Mouse (Mus musculus) G1E (cell line): ENCODE measurements around the gene Slc9a2. TPM values are rescaled to one million over a fixed set of nuclear protein-coding genes. Genes with fewer than 3 reads are reported as not detected.

ENCODE experiments used
- ATAC-seq: 2 replicates; pipeline ENCODE4 v1.8.0; 2016; ENCODE audit warnings: mild to moderate bottlenecking; ENCODE audit not compliant: insufficient number of reproducible peaks, poor library complexity, low FRiP score, severe bottlenecking; ENCODE audit errors: extremely low read depth
- DNase-seq: peaks from one replicate; pipeline ENCODE4 v3.0.0; 2012; ENCODE audit warnings: low spot score
- H3K27me3 ChIP-seq: 2 replicates; pipeline ENCODE4 v1.6.1; 2012; ENCODE audit warnings: mild to moderate bottlenecking, low read length, inconsistent platforms; ENCODE audit not compliant: insufficient read depth
- H3K36me3 ChIP-seq: replicated peaks from 2 replicates; pipeline ENCODE3; 2012; ENCODE audit warnings: mild to moderate bottlenecking, inconsistent platforms
- H3K4me1 ChIP-seq: 2 replicates; pipeline ENCODE4 v1.6.1; 2012; ENCODE audit warnings: low read depth, low read length, inconsistent platforms, mixed read lengths; ENCODE audit not compliant: insufficient read depth
- H3K4me3 ChIP-seq: 2 replicates; pipeline ENCODE4 v1.5.1; 2012; ENCODE audit warnings: low read depth, mild to moderate bottlenecking, inconsistent platforms, low read length, moderate library complexity, mixed read lengths
- H3K9me3 ChIP-seq: replicated peaks from 2 replicates; pipeline ENCODE4 v1.6.1; 2012; ENCODE audit warnings: inconsistent platforms
- CTCF ChIP-seq: IDR thresholded peaks from 2 replicates; pipeline ENCODE4 v1.5.1; 2012; ENCODE audit warnings: low read depth, low read length, inconsistent platforms, mixed read lengths
- GATA1 ChIP-seq: IDR thresholded peaks from 2 replicates; pipeline ENCODE4 v1.6.1; 2012; ENCODE audit warnings: borderline replicate concordance, low read length, inconsistent platforms, mixed read lengths
- GATA2 ChIP-seq: IDR thresholded peaks from 2 replicates; pipeline ENCODE4 v1.6.1; 2012; ENCODE audit warnings: low read depth, low read length, inconsistent platforms, borderline replicate concordance
- POLR2AphosphoS5 ChIP-seq: IDR thresholded peaks from 2 replicates; pipeline ENCODE4 v1.6.1; 2012; ENCODE audit warnings: low read depth, low read length, inconsistent platforms; ENCODE audit not compliant: insufficient replicate concordance
- TAL1 ChIP-seq: conservative IDR thresholded peaks from 2 replicates; pipeline ENCODE4 v1.6.1; 2012; ENCODE audit warnings: low read depth, low read length, inconsistent platforms, mixed read lengths
- polyA plus RNA-seq: library from polyadenylated mRNA; stranded (reverse); fragments of >175 nt; gene quantifications from 2 replicates; pipeline ENCODE4 v1.2.3, GENCODE M21; 2012
- total RNA-seq, 2 experiments: library from RNA; stranded (forward) in 1 of 2; stranded (reverse) in 1 of 2; fragments of 200-1000 nt in 1 of 2; fragments of >200 nt in 1 of 2; fragmentation: Nextera tagmentation in 1 of 2; gene quantifications; 2 replicates each; pipeline ENCODE4 v1.2.3; 2014 to 2017

Slc9a2 gene
- total and polyA plus RNA-seq, 3 experiments = 0.27 TPM; not detected in 2

DNA sequence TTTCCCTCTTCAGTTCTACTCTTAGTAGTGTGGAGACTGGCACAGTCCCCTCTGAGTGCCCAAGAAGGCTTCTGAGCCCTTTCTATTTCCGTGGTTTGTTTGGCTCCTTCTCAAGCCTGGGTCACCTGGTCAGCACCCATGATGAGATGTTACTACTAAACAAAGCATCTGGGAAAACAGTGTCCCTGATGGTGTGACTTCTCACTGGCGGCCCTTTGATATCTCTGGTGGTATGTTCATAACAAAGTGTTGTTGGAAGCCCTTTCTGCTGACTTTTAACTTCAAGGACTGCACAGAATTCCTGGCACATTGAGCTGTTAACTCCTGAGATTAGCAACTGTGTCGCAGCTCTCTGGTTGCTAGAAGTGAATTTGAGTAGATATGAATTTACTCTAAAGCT, 10.3 kb upstream of the Slc9a2 start:
- Histone ChIP-seq H3K4me1 (no peaks in the 10 kb centered on the region), H3K36me3 (no peaks in the 10 kb centered on the region), H3K9me3 (peaks cover 2% of the 10 kb centered on the region; the same call in 1 of the 2 replicates), H3K27me3 (no peaks in the 10 kb centered on the region; the same call in 1 of the 2 replicates), H3K4me3 (no peak overlapping the region)
- TF ChIP-seq TAL1 (no peak), POLR2AphosphoS5 (no peak)
- DNase-seq (no peak), ATAC-seq (no peak)

DNA sequence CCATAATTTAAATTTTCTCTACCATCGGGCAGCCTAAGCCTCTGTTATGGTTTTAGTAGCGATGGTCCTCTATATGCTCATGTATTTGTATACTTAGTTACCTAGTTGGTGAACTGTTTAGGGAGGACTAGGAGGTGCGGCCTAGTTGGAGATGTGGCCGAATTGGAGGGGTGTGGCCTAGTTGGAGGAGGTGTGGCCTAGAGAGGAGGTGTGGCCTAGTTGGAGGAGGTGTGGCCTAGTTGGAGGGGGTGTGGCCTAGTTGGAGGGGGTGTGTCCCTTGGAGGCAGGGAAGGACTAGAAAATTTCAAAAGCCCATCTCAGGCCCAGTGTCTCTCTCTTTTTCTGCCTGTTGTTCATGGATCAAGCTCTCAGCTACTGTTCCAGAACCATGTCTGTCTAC, 8.9 kb upstream of the Slc9a2 start:
- TF ChIP-seq GATA1 (no peak), GATA2 (no peak), CTCF (no peak), TAL1 (no peak), POLR2AphosphoS5 (no peak)

DNA sequence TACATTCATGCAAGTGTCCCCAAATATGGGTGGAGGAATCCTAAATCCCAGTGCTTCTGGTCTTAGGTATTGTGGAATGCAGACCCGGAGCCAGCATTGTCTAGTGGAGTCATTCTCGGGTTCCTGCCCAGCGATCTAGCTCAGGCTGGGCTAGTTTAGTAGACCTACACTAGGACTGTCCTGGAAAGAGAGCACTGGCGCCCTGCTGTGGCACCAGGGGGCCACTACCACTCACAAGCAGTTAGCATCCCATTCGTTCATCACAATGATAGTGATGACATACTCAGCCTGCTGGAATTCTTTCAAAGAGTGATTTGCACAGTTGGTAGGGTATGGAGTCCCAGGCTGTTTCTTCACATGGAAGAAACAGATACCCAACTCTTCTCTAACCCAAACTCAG, 3.1 kb upstream of the Slc9a2 start:
- H3K27me3 ChIP-seq = peaks cover 7% of the 10 kb centered on the region; the same call in 1 of the 2 replicates
- no peak for TF ChIP-seq GATA2
- TF ChIP-seq GATA1 = no peak
- peaks cover 5% of the 10 kb centered on the region; the same call in 1 of the 2 replicates for H3K4me1 ChIP-seq
- DNase-seq (no peak), ATAC-seq (no peak)
- H3K36me3 ChIP-seq = no peaks in the 10 kb centered on the region
- H3K9me3 ChIP-seq = peaks cover 9% of the 10 kb centered on the region
- H3K4me3 ChIP-seq = no peak overlapping the region

More for the DNA sequence above, 8.9 kb upstream of the Slc9a2 start:
- Histone ChIP-seq H3K9me3 (peaks cover 2% of the 10 kb centered on the region; the same call in 1 of the 2 replicates), H3K4me3 (no peak overlapping the region), H3K36me3 (no peaks in the 10 kb centered on the region), H3K4me1 (no peaks in the 10 kb centered on the region), H3K27me3 (no peaks in the 10 kb centered on the region; the same call in 1 of the 2 replicates)
- no peak for ATAC-seq
- no peak for DNase-seq

DNA sequence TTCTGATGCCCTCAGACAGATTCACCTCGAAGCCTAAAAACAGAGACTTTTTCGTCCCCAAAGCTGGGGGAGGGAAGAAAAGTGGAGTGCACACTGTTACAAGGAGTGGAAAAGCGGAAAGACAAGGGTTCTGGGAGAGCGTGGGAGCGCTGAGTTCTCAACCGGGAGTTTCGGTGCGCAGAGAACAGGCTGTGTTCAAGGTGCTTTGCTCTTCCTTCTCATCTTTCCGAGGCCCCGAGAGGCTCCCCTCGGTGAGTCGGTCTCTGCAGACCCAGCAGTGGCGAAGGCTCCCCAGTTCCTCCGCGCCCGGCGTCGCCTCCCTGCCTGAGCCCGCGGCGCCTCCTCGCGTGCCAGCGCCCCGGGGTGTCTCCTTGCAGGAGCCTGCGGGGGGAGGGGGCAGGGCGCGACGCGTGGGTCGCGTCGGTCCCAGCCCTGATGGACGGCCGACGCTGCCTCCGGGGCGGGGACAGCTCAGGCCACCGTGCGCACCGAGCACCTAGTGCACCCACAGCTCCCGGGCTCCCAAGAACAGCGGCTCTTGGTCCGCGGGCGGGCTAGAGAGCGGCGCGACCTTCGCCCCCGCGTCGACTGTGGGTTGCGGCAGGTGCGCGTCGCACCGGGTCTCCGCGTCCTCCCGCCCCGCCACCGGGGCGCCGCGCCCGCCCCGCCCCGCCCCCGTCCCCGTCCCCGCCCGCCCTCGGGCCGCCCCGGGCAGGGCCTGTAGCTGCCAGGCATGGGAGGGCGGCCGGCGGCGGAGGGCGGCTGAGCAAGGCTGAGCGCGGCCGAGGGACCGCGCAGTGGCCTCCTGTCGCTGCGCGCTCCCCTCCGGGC, 709 bp downstream of the Slc9a2 start:
- DNase-seq = no peak
- Histone ChIP-seq H3K27me3 (peaks cover 7% of the 10 kb centered on the region; the same call in 1 of the 2 replicates), H3K9me3 (peaks cover 9% of the 10 kb centered on the region), H3K4me3 (no peak overlapping the region), H3K4me1 (peaks cover 5% of the 10 kb centered on the region; the same call in 1 of the 2 replicates), H3K36me3 (no peaks in the 10 kb centered on the region)
- TF ChIP-seq POLR2AphosphoS5 = no peak
- no peak for TF ChIP-seq GATA2
- no peak for TF ChIP-seq CTCF
- TF ChIP-seq GATA1 = no peak
- TF ChIP-seq TAL1 = no peak
- ATAC-seq = no peak

DNA sequence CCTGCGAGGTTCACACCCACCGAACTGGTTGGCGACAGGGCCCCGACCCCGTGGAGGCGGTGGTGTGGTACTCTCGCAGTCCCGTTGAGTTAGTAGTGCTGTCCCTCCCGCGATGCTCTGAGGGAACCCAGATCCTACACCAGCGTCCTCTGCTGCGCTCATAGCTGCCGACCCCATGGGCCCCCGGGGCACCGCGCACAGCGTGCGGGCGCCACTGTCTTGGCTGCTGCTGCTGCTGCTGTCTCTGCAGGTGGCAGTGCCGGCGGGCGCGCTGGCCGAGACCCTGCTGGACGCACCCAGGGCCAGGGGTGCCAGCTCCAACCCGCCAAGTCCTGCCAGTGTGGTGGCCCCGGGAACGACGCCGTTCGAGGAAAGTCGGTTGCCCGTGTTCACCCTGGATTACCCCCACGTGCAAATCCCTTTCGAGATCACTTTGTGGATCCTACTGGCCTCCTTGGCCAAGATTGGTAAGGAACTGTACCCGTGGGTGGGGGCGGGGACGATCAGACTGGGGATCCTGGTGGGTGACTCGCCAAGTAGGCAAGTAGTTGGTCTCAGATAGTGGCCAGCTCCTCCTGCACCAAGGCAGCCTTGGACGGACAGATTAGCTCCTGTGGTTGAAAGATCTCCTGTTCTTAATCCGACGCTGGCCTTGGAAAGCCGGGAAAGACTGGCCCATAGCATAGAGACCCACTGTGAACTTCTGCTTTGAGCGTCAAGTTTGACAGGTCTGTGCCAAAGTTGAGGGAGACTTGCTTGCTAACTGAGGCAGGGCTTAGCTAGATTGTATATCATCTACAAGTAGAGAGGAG, 1.5 kb downstream of the Slc9a2 start:
- Histone ChIP-seq H3K9me3 (peaks cover 9% of the 10 kb centered on the region), H3K4me1 (peaks cover 5% of the 10 kb centered on the region; the same call in 1 of the 2 replicates), H3K27me3 (peaks cover 7% of the 10 kb centered on the region; the same call in 1 of the 2 replicates), H3K4me3 (no peak overlapping the region), H3K36me3 (no peaks in the 10 kb centered on the region)
- DNase-seq = no peak
- ATAC-seq = no peak
- no peak for TF ChIP-seq CTCF
- no peak for TF ChIP-seq GATA1
- TF ChIP-seq TAL1 = no peak
- TF ChIP-seq POLR2AphosphoS5 = no peak
- no peak for TF ChIP-seq GATA2

DNA sequence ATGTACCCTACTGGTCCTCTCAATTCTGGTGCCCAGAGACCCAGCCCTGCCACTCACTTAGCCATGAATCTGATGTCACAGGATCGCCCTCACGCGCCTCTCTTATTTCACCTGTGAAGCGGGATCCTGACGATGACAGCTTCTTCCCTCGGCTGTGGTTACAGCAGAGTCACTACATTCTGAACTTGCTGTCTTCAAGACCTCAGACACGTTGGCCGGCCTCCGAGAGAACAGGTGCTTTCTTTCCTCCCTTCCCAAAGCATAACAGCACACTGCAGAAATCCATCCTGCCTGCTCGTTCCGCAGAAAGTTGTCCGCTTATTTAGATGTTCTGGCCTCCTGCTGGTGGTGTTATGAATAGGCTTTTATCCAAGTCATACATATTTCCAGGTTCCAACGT, 13.9 kb downstream of the Slc9a2 start:
- H3K4me3 ChIP-seq = no peak overlapping the region
- DNase-seq (no peak), ATAC-seq (no peak)
- no peaks in the 10 kb centered on the region for H3K27me3 ChIP-seq
- no peaks in the 10 kb centered on the region for H3K9me3 ChIP-seq
- TF ChIP-seq TAL1 = no peak
- TF ChIP-seq GATA2 = no peak
- TF ChIP-seq GATA1 = no peak
- TF ChIP-seq CTCF = no peak
- TF ChIP-seq POLR2AphosphoS5 = no peak
- no peaks in the 10 kb centered on the region for H3K4me1 ChIP-seq
- no peaks in the 10 kb centered on the region for H3K36me3 ChIP-seq
